Mouse (Mus musculus) heart, embryonic 13.5 days (tissue): ENCODE measurements around the gene Ssh3. TPM values are rescaled to one million over a fixed set of nuclear protein-coding genes. Genes with fewer than 3 reads are reported as not detected.

ENCODE experiments used
- ATAC-seq: fragments of 200-750 bp; cut with Nextera tagmentation; 2 replicates; pipeline ENCODE4 v1.8.0; 2017; ENCODE audit warnings: moderate TSS enrichment; ENCODE audit not compliant: insufficient number of reproducible peaks, low FRiP score, low TSS enrichment; ENCODE audit errors: extremely low read depth
- H3K27ac ChIP-seq: fragments of 300-500 bp; sonication (generic); replicated peaks from 2 replicates; pipeline ENCODE4 v1.5.1; 2015; ENCODE audit warnings: moderate library complexity, mild to moderate bottlenecking, inconsistent platforms
- H3K27me3 ChIP-seq: fragments of 300-500 bp; sonication (generic); replicated peaks from 2 replicates; pipeline ENCODE4 v1.6.1; 2015; ENCODE audit warnings: mild to moderate bottlenecking, inconsistent platforms
- H3K36me3 ChIP-seq: fragments of 300-500 bp; sonication (generic); 2 replicates; pipeline ENCODE4 v1.6.1; 2015; ENCODE audit warnings: mild to moderate bottlenecking, inconsistent platforms
- H3K4me1 ChIP-seq: fragments of 300-500 bp; sonication (generic); 2 replicates; pipeline ENCODE4 v1.6.1; 2015; ENCODE audit warnings: inconsistent platforms
- H3K4me2 ChIP-seq: fragments of 300-500 bp; sonication (generic); 2 replicates; pipeline ENCODE4 v1.6.1; 2015; ENCODE audit warnings: inconsistent platforms, mild to moderate bottlenecking, moderate library complexity
- H3K4me3 ChIP-seq: fragments of 300-500 bp; sonication (generic); 2 replicates; pipeline ENCODE4 v1.5.1; 2015; ENCODE audit warnings: moderate library complexity, mild to moderate bottlenecking, inconsistent platforms
- H3K9ac ChIP-seq: fragments of 300-500 bp; sonication (generic); 2 replicates; pipeline ENCODE4 v1.6.1; 2015; ENCODE audit warnings: inconsistent platforms, mild to moderate bottlenecking, moderate library complexity
- H3K9me3 ChIP-seq: fragments of 300-500 bp; sonication (generic); 2 replicates; pipeline ENCODE4 v1.6.1; 2016; ENCODE audit warnings: inconsistent platforms
- WGBS: fragments of 180-500 bp; shearing (Covaris S2); methylation state at CpG from one replicate; pipeline ENCODE4 v1.1.7; 2015; ENCODE audit warnings: mixed read lengths; 5-methylcytosine and 5-hydroxymethylcytosine counted together
- polyA plus RNA-seq: library from polyadenylated mRNA; unstranded; fragments of >200 nt; fragmentation: Nextera tagmentation; extraction: Ambion mirVana; gene quantifications from 2 replicates; pipeline ENCODE4 v1.2.1, GENCODE M21; 2015

Gene Ssh3
- polyA plus RNA-seq, 1 experiment from 2014 or later = 5.0 TPM

- H3K9me3 ChIP-seq = 0 out of 2 replicates have a peak, but pooled peaks cover 2% of the 10 kb centered on the region
- H3K9ac ChIP-seq = no peak overlapping the region
- 60% methylated on average over 8 of the region's 8 CpGs for WGBS
- no peaks in the 10 kb centered on the region for H3K4me1 ChIP-seq
- H3K36me3 ChIP-seq = no peaks in the 10 kb centered on the region
- no peak overlapping the region for H3K27ac ChIP-seq
- no peak overlapping the region for H3K4me2 ChIP-seq
- peaks cover 11% of the 10 kb centered on the region; the same call in 1 of the 2 replicates for H3K27me3 ChIP-seq
- no peak overlapping the region for H3K4me3 ChIP-seq
- no peak for ATAC-seq
Observed at GRCm38 (mm10) chr19:4240247-4240668, 28.7 kb downstream of the Ssh3 start.

DNA sequence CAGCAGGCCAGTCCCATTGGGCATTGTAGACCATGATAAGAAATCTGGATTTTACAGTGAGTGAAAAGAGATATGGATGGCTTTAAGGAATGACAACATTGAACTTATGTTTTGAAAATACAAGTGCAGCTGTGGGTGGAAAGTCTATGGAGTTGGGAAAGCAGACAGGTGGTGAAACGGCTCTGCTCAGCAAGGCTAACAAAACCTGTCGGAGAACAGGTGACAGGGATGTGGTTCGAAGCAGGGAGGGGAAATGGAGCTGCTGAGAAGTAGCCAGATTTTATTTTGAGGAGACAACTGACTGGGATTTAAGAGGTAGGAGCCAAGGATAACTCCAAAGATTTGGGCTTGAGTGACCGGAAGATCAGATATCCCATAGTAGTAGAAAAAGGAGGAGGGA, 34.4 kb downstream of the Ssh3 start:
- H3K27me3 ChIP-seq = peaks cover 14% of the 10 kb centered on the region
- no peak for ATAC-seq
- no peak overlapping the region for H3K4me2 ChIP-seq
- 66% methylated on average over 4 of the region's 4 CpGs for WGBS
- no peaks in the 10 kb centered on the region for H3K36me3 ChIP-seq
- H3K4me3 ChIP-seq = no peak overlapping the region
- peaks cover 18% of the 10 kb centered on the region for H3K4me1 ChIP-seq
- no peak overlapping the region for H3K9ac ChIP-seq
- no peak overlapping the region for H3K27ac ChIP-seq
- H3K9me3 ChIP-seq = no peaks in the 10 kb centered on the region

- 0 out of 2 replicates have a peak overlapping the region, but pooled peaks have one; percentile 84 for H3K9ac ChIP-seq
- H3K9me3 ChIP-seq = no peaks in the 10 kb centered on the region
- peak overlapping the region; percentile 69; the same call in 1 of the 2 replicates for H3K4me3 ChIP-seq
- peaks cover 26% of the 10 kb centered on the region for H3K27me3 ChIP-seq
- no peak for ATAC-seq
- H3K27ac ChIP-seq = no peak overlapping the region
- peak overlapping the region; percentile 80 for H3K4me2 ChIP-seq
- H3K4me1 ChIP-seq = peaks cover 20% of the 10 kb centered on the region
- no peaks in the 10 kb centered on the region for H3K36me3 ChIP-seq
- WGBS = 78% methylated on average over 7 of the region's 7 CpGs
Observed at GRCm38 (mm10) chr19:4232651-4233050, 36.3 kb downstream of the Ssh3 start.

DNA sequence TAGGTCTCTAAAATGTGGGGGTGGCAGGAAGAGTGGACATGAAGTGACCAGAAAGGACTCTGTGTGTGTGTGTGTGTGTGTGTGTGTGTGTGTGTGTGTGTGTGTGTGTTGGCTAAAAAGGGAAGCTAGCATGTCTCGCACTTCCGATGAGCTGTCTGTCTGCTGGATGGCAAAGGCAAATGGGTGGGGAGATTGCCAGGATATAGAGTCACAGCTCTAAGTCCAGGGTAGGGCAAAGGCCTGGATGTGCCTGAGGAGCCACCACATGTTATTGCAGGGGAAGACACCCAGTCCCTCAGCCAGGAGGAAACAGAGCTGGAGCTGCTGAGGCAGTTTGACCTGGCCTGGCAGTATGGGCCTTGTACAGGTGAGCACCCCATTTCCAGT, 36.8 kb downstream of the Ssh3 start:
- WGBS = 20% methylated on average over 2 of the region's 2 CpGs
- H3K4me2 ChIP-seq = peak overlapping the region; percentile 80
- peaks cover 31% of the 10 kb centered on the region for H3K27me3 ChIP-seq
- H3K9ac ChIP-seq = peak overlapping the region; percentile 84
- H3K9me3 ChIP-seq = no peaks in the 10 kb centered on the region
- no peak for ATAC-seq
- H3K27ac ChIP-seq = peak overlapping the region; percentile 89
- no peaks in the 10 kb centered on the region for H3K36me3 ChIP-seq
- H3K4me3 ChIP-seq = peak overlapping the region; percentile 69
- peaks cover 20% of the 10 kb centered on the region for H3K4me1 ChIP-seq

GRCm38 (mm10) chr19:4231253-4232185, 37.5 kb downstream of the Ssh3 start, which contains the start of gene Pold4:
Gene Pold4 (plus strand): TSS chr19:4231899.
- H3K4me3 ChIP-seq = peak within 1 kb of the TSS; percentile 69
- peak within 1 kb of the TSS; percentile 84 for H3K9ac ChIP-seq
- peak; percentile 87 for ATAC-seq
- no peaks in the 10 kb centered on the region for H3K36me3 ChIP-seq
- peaks cover 20% of the 10 kb centered on the region for H3K4me1 ChIP-seq
- H3K27ac ChIP-seq = peak within 1 kb of the TSS; percentile 89
- H3K27me3 ChIP-seq = peaks cover 36% of the 10 kb centered on the region
- 8% methylated on average over 26 of the region's 26 CpGs for WGBS
- H3K4me2 ChIP-seq = peak within 1 kb of the TSS; percentile 80
- no peaks in the 10 kb centered on the region for H3K9me3 ChIP-seq

DNA sequence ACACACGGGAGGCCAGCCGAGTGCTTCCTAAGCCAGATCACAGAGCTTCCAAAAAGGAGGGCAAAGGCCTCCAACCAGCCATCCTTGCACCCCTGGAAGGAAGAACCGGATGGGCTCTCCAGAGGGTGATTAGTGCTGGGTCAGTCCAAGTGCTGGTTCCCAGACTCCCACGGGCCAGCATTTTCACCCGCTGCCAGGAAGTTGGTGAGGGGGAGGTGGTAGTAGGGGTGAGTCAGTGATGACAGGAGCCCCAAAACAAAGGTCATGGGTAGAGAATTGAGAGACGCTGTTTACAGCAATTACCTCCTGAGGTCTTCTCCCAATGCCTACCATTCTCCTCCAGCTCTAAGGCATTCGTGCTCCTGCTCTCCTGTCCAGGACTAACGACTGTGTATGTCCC, 38.6 kb downstream of the Ssh3 start:
- H3K4me2 ChIP-seq = no peak overlapping the region
- no peak for ATAC-seq
- no peak overlapping the region for H3K27ac ChIP-seq
- H3K36me3 ChIP-seq = no peaks in the 10 kb centered on the region
- peaks cover 30% of the 10 kb centered on the region for H3K27me3 ChIP-seq
- no peaks in the 10 kb centered on the region for H3K9me3 ChIP-seq
- H3K4me1 ChIP-seq = peaks cover 20% of the 10 kb centered on the region
- H3K4me3 ChIP-seq = no peak overlapping the region
- 67% methylated on average over 8 of the region's 8 CpGs for WGBS
- peak overlapping the region; percentile 28; the same call in 1 of the 2 replicates for H3K9ac ChIP-seq

GRCm38 (mm10) chr19:4229451-4230076, 39.4 kb downstream of the Ssh3 start:
- 40% methylated on average over 9 of the region's 9 CpGs for WGBS
- Histone ChIP-seq H3K9me3 (no peaks in the 10 kb centered on the region), H3K36me3 (no peaks in the 10 kb centered on the region)

DNA sequence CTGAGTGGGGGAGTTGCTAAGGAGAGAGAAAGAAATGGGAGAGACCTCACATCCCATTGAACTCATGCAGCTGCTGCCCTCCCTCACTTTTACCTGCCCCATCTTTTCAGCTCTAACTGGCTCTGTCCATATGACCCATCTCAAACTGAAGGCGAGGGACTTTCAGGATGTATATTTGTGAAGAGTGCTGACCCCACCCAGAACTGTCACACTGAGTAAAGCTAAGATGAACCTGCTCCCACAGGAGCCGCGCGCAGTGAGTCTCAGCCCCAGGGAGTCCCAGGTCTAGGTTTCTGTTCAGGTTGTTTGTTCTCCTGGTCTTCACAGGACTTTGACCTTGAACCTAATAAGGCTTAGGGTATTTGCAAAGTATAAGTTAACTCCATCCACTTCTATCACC, 40.1 kb downstream of the Ssh3 start:
- Histone ChIP-seq H3K9ac (no peak overlapping the region), H3K36me3 (no peaks in the 10 kb centered on the region), H3K9me3 (no peaks in the 10 kb centered on the region), H3K4me2 (no peak overlapping the region), H3K27ac (no peak overlapping the region), H3K4me3 (no peak overlapping the region), H3K4me1 (peaks cover 20% of the 10 kb centered on the region), H3K27me3 (peaks cover 36% of the 10 kb centered on the region)
- 72% methylated on average over 4 of the region's 4 CpGs for WGBS
- ATAC-seq = no peak

More at GRCm38 (mm10) chr19:4229451-4230076, 39.4 kb downstream of the Ssh3 start:
- Histone ChIP-seq H3K4me2 (no peak overlapping the region), H3K27ac (no peak overlapping the region), H3K9ac (no peak overlapping the region), H3K27me3 (peaks cover 34% of the 10 kb centered on the region), H3K4me3 (no peak overlapping the region), H3K4me1 (peaks cover 20% of the 10 kb centered on the region)
- no peak for ATAC-seq

DNA sequence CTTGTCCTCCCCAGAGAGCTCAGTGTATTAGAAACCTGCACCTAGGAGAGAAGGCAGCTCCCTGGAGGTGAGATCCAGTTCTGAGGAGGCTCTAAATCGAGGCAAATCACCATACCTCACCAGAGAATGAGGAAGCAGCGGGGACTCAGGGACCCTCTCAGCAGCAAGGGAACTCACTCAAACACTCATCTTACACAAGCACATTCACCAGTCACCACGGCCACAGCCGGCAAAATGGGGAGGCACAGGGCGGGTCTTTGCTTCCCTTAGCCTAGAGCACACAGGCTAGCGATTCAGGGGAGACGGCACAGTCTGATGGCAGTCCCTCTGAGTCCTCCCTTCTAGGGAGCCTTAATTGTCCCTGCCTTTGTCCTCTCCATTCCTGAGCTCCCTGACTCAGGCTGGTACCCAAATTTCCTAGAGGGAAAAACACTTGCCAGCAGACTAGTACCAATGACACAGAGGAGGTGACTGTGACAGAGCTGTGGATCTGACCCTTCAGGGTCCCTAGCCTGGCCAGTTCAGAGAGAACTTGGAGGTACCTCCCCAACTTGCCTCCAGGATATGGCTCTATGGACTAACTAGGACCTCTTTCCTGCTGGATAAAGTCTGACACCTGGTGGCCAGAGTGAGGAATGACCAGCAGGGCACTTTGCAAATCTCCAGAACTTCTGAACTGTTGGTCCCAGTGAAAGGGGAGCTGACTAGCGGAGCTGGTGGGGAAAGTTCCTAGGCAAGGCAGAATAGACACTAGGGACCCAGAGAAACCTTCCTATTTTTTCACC, 40.9 kb downstream of the Ssh3 start:
- Histone ChIP-seq H3K4me1 (peaks cover 20% of the 10 kb centered on the region), H3K27ac (no peak overlapping the region), H3K4me2 (no peak overlapping the region), H3K9me3 (no peaks in the 10 kb centered on the region), H3K27me3 (peaks cover 40% of the 10 kb centered on the region), H3K36me3 (no peaks in the 10 kb centered on the region), H3K4me3 (no peak overlapping the region), H3K9ac (0 out of 2 replicates have a peak overlapping the region, but pooled peaks have one; percentile 42)
- WGBS = 12% methylated on average over 8 of the region's 8 CpGs
- ATAC-seq = peak; percentile 19; the same call in 1 of the 2 replicates

DNA sequence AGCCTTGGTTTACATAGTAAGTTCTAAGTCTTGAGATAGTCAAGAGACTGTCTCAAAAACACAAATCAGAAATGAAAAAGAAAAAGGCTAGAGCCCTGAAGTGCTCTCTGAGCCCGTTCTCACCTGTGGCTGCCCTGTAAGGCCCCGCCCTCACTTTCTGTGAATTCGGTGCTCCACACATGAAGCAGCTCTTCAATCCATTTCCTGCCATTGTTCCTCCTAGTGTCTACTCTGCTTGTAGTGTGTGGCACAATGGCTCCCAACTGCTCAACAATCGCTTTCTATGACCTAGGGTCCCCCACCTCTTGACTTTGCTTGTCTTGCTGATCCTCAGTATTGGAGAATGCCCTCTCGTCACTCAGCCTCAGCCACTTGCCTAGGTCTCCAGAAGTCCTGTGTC, 41.5 kb downstream of the Ssh3 start:
- Histone ChIP-seq H3K4me2 (no peak overlapping the region), H3K27me3 (peaks cover 46% of the 10 kb centered on the region), H3K36me3 (no peaks in the 10 kb centered on the region), H3K4me1 (peaks cover 17% of the 10 kb centered on the region), H3K27ac (no peak overlapping the region), H3K4me3 (no peak overlapping the region), H3K9ac (0 out of 2 replicates have a peak overlapping the region, but pooled peaks have one; percentile 42), H3K9me3 (no peaks in the 10 kb centered on the region)
- no peak for ATAC-seq
- WGBS = 51% methylated on average over 5 of the region's 5 CpGs

GRCm38 (mm10) chr19:4226779-4227178, 42.2 kb downstream of the Ssh3 start:
- no peak overlapping the region for H3K27ac ChIP-seq

More at GRCm38 (mm10) chr19:4226779-4227178, 42.2 kb downstream of the Ssh3 start:
- H3K27me3 ChIP-seq = peaks cover 53% of the 10 kb centered on the region
- no peaks in the 10 kb centered on the region for H3K36me3 ChIP-seq
- H3K4me2 ChIP-seq = no peak overlapping the region
- no peak for ATAC-seq
- peaks cover 19% of the 10 kb centered on the region for H3K4me1 ChIP-seq
- no peak overlapping the region for H3K4me3 ChIP-seq
- H3K9ac ChIP-seq = no peak overlapping the region
- no peaks in the 10 kb centered on the region for H3K9me3 ChIP-seq
- WGBS = 79% methylated on average over 7 of the region's 7 CpGs
